Mouse (Mus musculus) liver, embryonic 14.5 days (tissue): ENCODE data around the gene Dnmt3a. TPM values are rescaled to one million over a fixed set of nuclear protein-coding genes. Genes with fewer than 3 reads are reported as not detected.
A peak's percentile ranks its signal among the peaks of the same experiment; 100 is the strongest.

Experiments used
- ATAC-seq: fragments of 200-750 bp; cut with Nextera tagmentation; 2 replicates; pipeline ENCODE4 v1.8.0; 2017; ENCODE audit warnings: moderate number of reproducible peaks, mild to moderate bottlenecking, moderate library complexity; ENCODE audit not compliant: insufficient read depth
- DNase-seq, 3 experiments: peaks; one replicate each; pipeline ENCODE4 v3.0.0-alpha.2; 2012 to 2013; ENCODE audit warnings: low read depth in 3 of 3, low spot score in 3 of 3
- H3K27ac ChIP-seq: fragments of 300-500 bp; sonication (generic); 2 replicates; pipeline ENCODE4 v1.5.1; 2014; ENCODE audit warnings: moderate library complexity, mild to moderate bottlenecking, control low read depth, inconsistent platforms
- H3K27me3 ChIP-seq: fragments of 300-500 bp; sonication (generic); 2 replicates; pipeline ENCODE4 v1.6.1; 2014; ENCODE audit warnings: mild to moderate bottlenecking, low read length, moderate library complexity; ENCODE audit not compliant: control insufficient read depth, insufficient read depth
- H3K36me3 ChIP-seq: fragments of 300-500 bp; sonication (generic); replicated peaks from 2 replicates; pipeline ENCODE4 v1.6.1; 2014; ENCODE audit warnings: low read depth; ENCODE audit not compliant: control insufficient read depth, insufficient read depth
- H3K4me1 ChIP-seq, 2 experiments: fragments of 200-500 bp in 1 of 2; fragments of 300-500 bp in 1 of 2; sonication (generic) in 1 of 2; replicated peaks; 2 replicates each; pipeline ENCODE4 v1.6.1; 2012 to 2014; ENCODE audit warnings: antibody characterized with exemption in 1 of 2, inconsistent platforms in 1 of 2, low read length in 1 of 2; ENCODE audit not compliant: control insufficient read depth in 2 of 2, insufficient read depth in 2 of 2
- H3K4me2 ChIP-seq: fragments of 300-500 bp; sonication (generic); 2 replicates; pipeline ENCODE4 v1.6.1; 2014; ENCODE audit warnings: low read depth, mild to moderate bottlenecking, control low read depth, moderate library complexity
- H3K4me3 ChIP-seq, 2 experiments: fragments of 200-500 bp in 1 of 2; fragments of 300-500 bp in 1 of 2; sonication (generic) in 1 of 2; 2 replicates each; pipeline ENCODE4 v1.5.1; 2012 to 2014; ENCODE audit warnings: low read depth in 2 of 2, low read length in 2 of 2, mild to moderate bottlenecking in 2 of 2, control low read depth in 1 of 2, inconsistent platforms in 1 of 2, moderate library complexity in 1 of 2; ENCODE audit not compliant: insufficient read depth in 1 of 2
- H3K9ac ChIP-seq: fragments of 300-500 bp; sonication (generic); replicated peaks from 2 replicates; pipeline ENCODE4 v1.6.1; 2014; ENCODE audit warnings: mild to moderate bottlenecking, control low read depth, moderate library complexity
- H3K9me3 ChIP-seq: fragments of 300-500 bp; sonication (generic); 2 replicates; pipeline ENCODE4 v1.6.1; 2016; ENCODE audit warnings: low read length, mixed read lengths; ENCODE audit not compliant: control insufficient read depth
- CTCF ChIP-seq: IDR thresholded peaks from 2 replicates; pipeline ENCODE4 v1.5.1; 2016; ENCODE audit warnings: antibody characterized with exemption, low read depth, control low read depth
- EP300 ChIP-seq: IDR thresholded peaks from 2 replicates; pipeline ENCODE4 v1.6.1; 2016; ENCODE audit warnings: antibody characterized with exemption, low read depth
- WGBS: fragments of 180-500 bp; shearing (Covaris S2); extraction: QIAGEN DNeasy Blood & Tissue Kit; methylation state at CpG from one replicate; pipeline ENCODE4 v1.1.7; 2014; ENCODE audit not compliant: insufficient replicate concordance; 5-methylcytosine and 5-hydroxymethylcytosine counted together
- polyA plus RNA-seq, 2 experiments: library from polyadenylated mRNA; depleted of rRNA in 1 of 2; stranded (reverse) in 1 of 2; unstranded in 1 of 2; fragments of >200 nt; fragmentation: Nextera tagmentation in 1 of 2; extraction: Ambion mirVana in 1 of 2; gene quantifications; 2 replicates each; pipeline versions ENCODE4 v1.2.1 to v1.2.3; 2012 to 2014

Gene Dnmt3a
- polyA plus RNA-seq, 2 experiments: 5.3 to 12.8 TPM

- DNase-seq: no peak
- Histone ChIP-seq H3K4me2 (no peak overlapping the region), H3K4me3 (no peak overlapping the region), H3K36me3 (no peaks in the 10 kb centered on the region), H3K27me3 (no peaks in the 10 kb centered on the region), H3K4me1 (peaks cover 0 to 15% of the 10 kb centered on the region in 2 experiments; a peak in 3 of 4 replicates), H3K27ac (no peak overlapping the region), H3K9ac (no peak overlapping the region), H3K9me3 (no peaks in the 10 kb centered on the region)
- TF ChIP-seq CTCF (no peak), EP300 (no peak)
- 59% methylated on average over 2 of the region's 2 CpGs for WGBS
- ATAC-seq: no peak
These were observed 26.2 kb upstream of the Dnmt3a start for GRCm38 (mm10) chr12:3779639-3780038.

GRCm38 (mm10) chr12:3780405-3780891 lies 25.4 kb upstream of the Dnmt3a start:
- DNase-seq (no peak), ATAC-seq (peak; percentile 45; the same call in 1 of the 2 replicates)
- no peak overlapping the region for H3K4me2 ChIP-seq
- no peaks in the 10 kb centered on the region for H3K36me3 ChIP-seq
- no peak overlapping the region for H3K27ac ChIP-seq
- H3K27me3 ChIP-seq: no peaks in the 10 kb centered on the region
- H3K4me3 ChIP-seq: no peak overlapping the region
- no peak overlapping the region for H3K9ac ChIP-seq
- TF ChIP-seq EP300 (no peak), CTCF (no peak)
- no peaks in the 10 kb centered on the region for H3K9me3 ChIP-seq
- WGBS: 16% methylated on average over 8 of the region's 8 CpGs
- H3K4me1 ChIP-seq: peaks cover 0 to 15% of the 10 kb centered on the region in 2 experiments; a peak in 3 of 4 replicates

- Histone ChIP-seq H3K9me3 (no peaks in the 10 kb centered on the region), H3K36me3 (no peaks in the 10 kb centered on the region), H3K4me2 (no peak overlapping the region), H3K27me3 (no peaks in the 10 kb centered on the region), H3K9ac (no peak overlapping the region), H3K27ac (no peak overlapping the region), H3K4me1 (peaks cover 0 to 15% of the 10 kb centered on the region in 2 experiments; a peak in 3 of 4 replicates), H3K4me3 (no peak overlapping the region)
- DNase-seq (no peak), ATAC-seq (peak; percentile 35; the same call in 1 of the 2 replicates)
- WGBS: 44% methylated on average over 7 of the region's 7 CpGs
- no peak for TF ChIP-seq EP300
- TF ChIP-seq CTCF: no peak
These were observed 24.8 kb upstream of the Dnmt3a start for GRCm38 (mm10) chr12:3780931-3781471.

GRCm38 (mm10) chr12:3781482-3781881 lies 24.3 kb upstream of the Dnmt3a start:
- Histone ChIP-seq H3K9ac (no peak overlapping the region), H3K27ac (no peak overlapping the region), H3K27me3 (no peaks in the 10 kb centered on the region), H3K36me3 (no peaks in the 10 kb centered on the region), H3K4me3 (no peak overlapping the region), H3K9me3 (no peaks in the 10 kb centered on the region), H3K4me1 (peaks cover 0 to 15% of the 10 kb centered on the region in 2 experiments; a peak in 3 of 4 replicates), H3K4me2 (no peak overlapping the region)
- 2% methylated on average over 8 of the region's 8 CpGs for WGBS
- peak; percentile 45 to 53 (median 47) for DNase-seq
- ATAC-seq: peak; percentile 77
- TF ChIP-seq CTCF (peak; percentile 97), EP300 (no peak)

GRCm38 (mm10) chr12:3783196-3783825 lies 22.5 kb upstream of the Dnmt3a start:
- Histone ChIP-seq H3K27ac (no peak overlapping the region), H3K9me3 (no peaks in the 10 kb centered on the region), H3K4me3 (no peak overlapping the region), H3K4me1 (peaks cover 0 to 9% of the 10 kb centered on the region in 2 experiments; a peak in 3 of 4 replicates), H3K9ac (no peak overlapping the region), H3K27me3 (no peaks in the 10 kb centered on the region), H3K4me2 (no peak overlapping the region), H3K36me3 (no peaks in the 10 kb centered on the region)
- WGBS: 47% methylated on average over 3 of the region's 3 CpGs
- TF ChIP-seq EP300 (no peak), CTCF (no peak)
- ATAC-seq (no peak), DNase-seq (no peak)
